Mouse (Mus musculus): Measurements from ENCODE around the gene Nfrkb. TPM values are rescaled to one million over a fixed set of nuclear protein-coding genes. Genes with fewer than 3 reads are reported as not detected.

Nfrkb gene
- total RNA-seq (2022) = 10 to 100 TPM; 27.6 to 30.4 (median 29.2) TPM

- peak; percentile 77 to 92 for DNase-seq (ENCODE audit: low spot score in 2 of 2)
Measured at GRCm38 (mm10) chr9:31385947-31386354, at the start of gene Nfrkb. Gene Nfrkb (plus strand): TSS chr9:31386192.

GRCm38 (mm10) chr9:31344289-31344831 lies 41.6 kb upstream of the Nfrkb start:
- DNase-seq (ENCODE audit: low spot score in 2 of 2) = no peak

- DNase-seq (ENCODE audit: low spot score in 2 of 2) = no peak
Measured at GRCm38 (mm10) chr9:31346575-31347080, 39.4 kb upstream of the Nfrkb start.

DNA sequence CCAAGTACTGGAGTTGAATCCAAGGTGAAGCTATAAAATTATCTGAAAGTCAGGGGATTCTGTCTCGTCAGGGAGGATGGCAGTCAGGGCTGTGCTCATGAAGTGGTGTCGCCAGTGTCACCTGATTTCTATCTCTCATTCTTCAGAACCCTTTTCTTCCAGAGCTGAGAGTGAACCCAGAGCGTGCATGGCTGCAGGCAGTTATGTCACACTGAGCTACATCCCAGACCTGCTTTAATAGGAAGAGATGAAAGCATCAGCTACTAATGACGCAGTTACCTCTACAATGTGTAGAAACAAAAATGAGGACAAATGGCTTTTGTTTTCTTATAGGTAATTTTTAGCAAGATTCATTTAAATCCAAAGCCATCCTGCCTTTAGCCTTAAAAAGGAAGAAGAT lies 37.5 kb upstream of the Nfrkb start:
- no peak for DNase-seq (ENCODE audit: low spot score in 2 of 2)

DNA sequence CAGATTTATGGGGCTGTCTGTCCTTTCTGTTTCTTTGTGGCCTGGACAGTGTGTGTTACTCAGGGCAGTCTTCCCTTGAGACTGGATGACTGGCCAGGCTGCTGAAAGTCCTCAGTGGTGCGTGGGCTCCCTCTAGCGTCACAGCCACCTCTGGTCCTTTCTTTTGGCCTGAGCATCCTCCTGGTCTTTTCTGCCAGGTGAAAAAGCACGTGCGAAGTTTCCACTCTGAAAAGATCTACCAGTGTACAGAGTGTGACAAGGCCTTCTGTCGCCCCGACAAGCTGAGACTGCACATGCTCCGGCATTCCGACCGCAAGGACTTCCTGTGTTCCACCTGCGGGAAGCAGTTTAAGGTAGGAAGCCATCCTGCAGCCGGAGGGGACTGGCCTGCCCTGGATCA lies 37.1 kb upstream of the Nfrkb start:
- DNase-seq (ENCODE audit: low spot score in 2 of 2) = peak; percentile 32 to 42

- no peak for DNase-seq (ENCODE audit: low spot score in 2 of 2)
Measured at GRCm38 (mm10) chr9:31352716-31353115, 33.3 kb upstream of the Nfrkb start.

DNA sequence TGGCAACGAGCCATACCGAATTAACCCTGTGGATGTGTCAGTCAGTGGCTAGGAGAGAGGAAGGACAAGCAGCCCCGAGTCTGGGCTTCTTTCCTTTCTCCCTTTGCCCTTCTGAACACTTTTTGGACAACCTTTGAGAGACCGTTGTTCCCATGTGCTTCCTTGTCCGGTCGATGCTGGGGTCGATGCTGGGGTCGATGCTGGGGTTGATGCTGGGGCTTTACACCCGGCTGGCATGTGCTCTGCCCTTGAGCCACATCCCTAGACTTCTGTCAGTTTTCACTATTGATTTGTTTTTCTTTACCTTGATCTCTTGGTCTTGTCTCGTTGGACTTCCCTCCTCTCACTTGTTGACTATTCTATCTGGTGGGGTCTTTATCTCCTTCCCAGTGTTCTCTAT lies 32.5 kb upstream of the Nfrkb start:
- no peak for DNase-seq (ENCODE audit: low spot score in 2 of 2)

- DNase-seq (ENCODE audit: low spot score in 2 of 2) = no peak
Measured at GRCm38 (mm10) chr9:31354051-31354450, 31.9 kb upstream of the Nfrkb start.

GRCm38 (mm10) chr9:31363698-31364609 lies 22.0 kb upstream of the Nfrkb start:
- DNase-seq (ENCODE audit: low spot score in 2 of 2) = no peak

- DNase-seq (ENCODE audit: low spot score in 2 of 2) = no peak
Measured at GRCm38 (mm10) chr9:31365086-31365485, 20.9 kb upstream of the Nfrkb start.

- DNase-seq (ENCODE audit: low spot score in 2 of 2) = no peak
Measured at GRCm38 (mm10) chr9:31371740-31372139, 14.3 kb upstream of the Nfrkb start.

- no peak for DNase-seq (ENCODE audit: low spot score in 2 of 2)
Measured at GRCm38 (mm10) chr9:31376661-31377060, 9.3 kb upstream of the Nfrkb start.

- no peak for DNase-seq (ENCODE audit: low spot score in 2 of 2)
Measured at GRCm38 (mm10) chr9:31384786-31385499, 1.0 kb upstream of the Nfrkb start.

GRCm38 (mm10) chr9:31385500-31385869 lies 507 bp upstream of the Nfrkb start:
- DNase-seq (ENCODE audit: low spot score in 2 of 2) = no peak

- peak in 1 of 2 experiments; percentile 28 for DNase-seq (ENCODE audit: low spot score in 2 of 2)
Measured at GRCm38 (mm10) chr9:31386368-31387180, 582 bp downstream of the Nfrkb start.

- no peak for DNase-seq (ENCODE audit: low spot score in 2 of 2)
Measured at GRCm38 (mm10) chr9:31387206-31387605, 1.2 kb downstream of the Nfrkb start.

GRCm38 (mm10) chr9:31400441-31400840 lies 14.4 kb downstream of the Nfrkb start:
- peak in 1 of 2 experiments; percentile 67 for DNase-seq (ENCODE audit: low spot score in 2 of 2)

- no peak for DNase-seq (ENCODE audit: low spot score in 2 of 2)
Measured at GRCm38 (mm10) chr9:31404311-31404710, 18.3 kb downstream of the Nfrkb start.

DNA sequence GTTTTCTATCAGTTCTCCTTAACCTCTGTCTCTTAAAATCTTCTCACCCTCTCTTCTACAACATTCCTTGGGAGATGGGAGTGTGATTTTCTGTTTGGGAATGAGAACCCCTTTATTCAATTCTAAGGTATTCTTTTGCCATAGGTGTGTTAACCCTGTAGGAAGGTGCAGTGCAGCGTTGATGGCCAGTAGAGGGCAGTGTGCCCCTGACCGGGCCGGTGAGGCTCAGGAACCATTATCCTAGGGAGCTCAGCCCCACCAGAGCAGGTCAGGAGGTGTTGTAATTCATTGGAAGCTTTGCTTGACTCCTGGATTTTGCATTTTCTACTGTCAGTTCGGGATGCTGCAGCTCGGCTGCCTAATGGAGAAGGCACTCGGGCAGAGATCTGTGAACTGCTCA lies 19.2 kb downstream of the Nfrkb start:
- no peak for DNase-seq (ENCODE audit: low spot score in 2 of 2)

- DNase-seq (ENCODE audit: low spot score in 2 of 2) = no peak
Measured at GRCm38 (mm10) chr9:31412165-31412564, 26.2 kb downstream of the Nfrkb start.

DNA sequence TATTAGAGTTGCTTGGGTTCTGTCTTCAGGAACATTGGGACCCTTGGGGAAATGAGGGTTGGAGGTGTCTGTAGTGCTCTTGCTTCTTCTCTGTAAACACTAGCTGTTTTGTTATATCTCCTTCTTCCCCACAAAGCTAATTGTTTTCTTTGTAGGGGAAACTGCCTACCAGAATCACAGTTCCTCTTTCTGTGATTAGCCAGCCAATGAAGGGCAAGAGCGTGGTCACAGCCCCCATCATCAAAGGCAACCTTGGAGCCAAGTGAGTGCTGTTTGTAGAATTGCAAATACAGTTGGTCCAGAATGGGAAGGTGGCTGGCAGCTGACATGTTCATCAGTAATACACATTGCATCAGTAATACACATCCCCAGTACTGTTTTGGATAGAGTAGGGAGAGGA lies 32.8 kb downstream of the Nfrkb start:
- DNase-seq (ENCODE audit: low spot score in 2 of 2) = no peak

All from left cerebral cortex, adult 8-10 months (tissue).